Mouse (Mus musculus): ENCODE results near the gene Samd8. TPM values are rescaled to one million over a fixed set of nuclear protein-coding genes. Genes with fewer than 3 reads are reported as not detected.
A peak's percentile ranks its signal among the peaks of the same experiment; 100 is the strongest.

The Samd8 gene
- total RNA-seq, 1 experiment: 31.4 TPM

DNA sequence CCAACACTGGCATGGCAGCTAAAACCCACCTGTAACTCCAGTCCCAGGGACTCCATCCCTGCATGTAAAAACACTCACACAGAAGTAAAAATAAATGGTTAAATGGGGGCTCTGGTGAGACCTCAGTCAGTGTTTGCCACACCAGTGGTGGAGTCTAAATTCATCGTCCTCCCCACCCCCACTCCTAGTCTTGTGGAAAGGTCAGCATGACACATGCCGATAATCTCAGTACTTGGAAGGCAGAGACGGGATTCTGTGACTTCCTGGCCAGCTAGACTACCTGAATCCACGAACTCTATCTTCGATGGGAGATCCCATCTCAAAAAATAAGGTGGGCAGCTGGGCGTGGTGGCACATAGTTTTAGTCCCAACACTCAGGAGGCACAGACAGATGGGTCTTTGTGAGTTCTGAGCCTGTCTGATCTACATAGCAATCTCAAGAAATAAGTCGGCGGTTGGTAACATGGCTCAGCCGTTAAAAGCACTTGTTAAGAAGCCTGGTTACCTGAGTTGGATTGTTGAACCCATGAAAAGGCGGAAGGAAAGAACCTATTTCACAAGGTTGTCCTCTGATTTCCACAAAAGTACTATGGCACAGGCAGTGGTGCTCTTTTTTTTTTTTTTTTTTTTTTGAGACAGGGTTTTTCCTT is 61.5 kb downstream of the Samd8 start:
- H3K27ac ChIP-seq (ENCODE audit: insufficient read depth, low read depth, low read length, poor library complexity, severe bottlenecking): no peak overlapping the region
- TF ChIP-seq ZC3H11A (IDR thresholded peaks at IDR 0.05; ENCODE audit: borderline replicate concordance, low read depth, low read length) (no peak), HCFC1 (IDR thresholded peaks at IDR 0.05; ENCODE audit: borderline replicate concordance, insufficient read depth, low read length) (no peak), CHD2 (IDR thresholded peaks at IDR 0.05; ENCODE audit: low read depth, low read length) (no peak), ZNF384 (IDR thresholded peaks at IDR 0.05; ENCODE audit: low read depth, low read length) (no peak), MAFK (IDR thresholded peaks at IDR 0.05; ENCODE audit: insufficient read depth, low read depth, low read length) (no peak)
- peaks cover 0 to 10% of the 10 kb centered on the region in 2 experiments; a peak in 2 of 4 replicates for H3K4me1 ChIP-seq (ENCODE audit: control insufficient read depth in 2 of 2, insufficient read depth in 2 of 2, low read length in 2 of 2, poor library complexity in 1 of 2)
- H3K36me3 ChIP-seq (ENCODE audit: control insufficient read depth, insufficient read depth, low read length, poor library complexity, severe bottlenecking): no peaks in the 10 kb centered on the region
- no peak overlapping the region for H3K9ac ChIP-seq (ENCODE audit: insufficient read depth, low read depth, low read length, poor library complexity, severe bottlenecking)
- in situ Hi-C loops (cut with MboI; ENCODE audit: low sequenced_read_pairs in 2 of 2, unreplicated experiment in 2 of 2): loop anchor here in 1 of 2 experiments (10.0 kb wide), 1 partner anchor 57 kb away; the partner anchor contains the start of genes Dusp13 and Samd8
- H3K9me3 ChIP-seq (ENCODE audit: control insufficient read depth, insufficient read depth, low read depth, low read length): no peaks in the 10 kb centered on the region
- no peak for DNase-seq (ENCODE audit: low read depth, low spot score)
- no peak overlapping the region for H3K4me3 ChIP-seq (ENCODE audit: insufficient read depth in 1 of 2, low read depth in 1 of 2, low read length in 2 of 2, poor library complexity in 1 of 2, severe bottlenecking in 1 of 2)

DNA sequence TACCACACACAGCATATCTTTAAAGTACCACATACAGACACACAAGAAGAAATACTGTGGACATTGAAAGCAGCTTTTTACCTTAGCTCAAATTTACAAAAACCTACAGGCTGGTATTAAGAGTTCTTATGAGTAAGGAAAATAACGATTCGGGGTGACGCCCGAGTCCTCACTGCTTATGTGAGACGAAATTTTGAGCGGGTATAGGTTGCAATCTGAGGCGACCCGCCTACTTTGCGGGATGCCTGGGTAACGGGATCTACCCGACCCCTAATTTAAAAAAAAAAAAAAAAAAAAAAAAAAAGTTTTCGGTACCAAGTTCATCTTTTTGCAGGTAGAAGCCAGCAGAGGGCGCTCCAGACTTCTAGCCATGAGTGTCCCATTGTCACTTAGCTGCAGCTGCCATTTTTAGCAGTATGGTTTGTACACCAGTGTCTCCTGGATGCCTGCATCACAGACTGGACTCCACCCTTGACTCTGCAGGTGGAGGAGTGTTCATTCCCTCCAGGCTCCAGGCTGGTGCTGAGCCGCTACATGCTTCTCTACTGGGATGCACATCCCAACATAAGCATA is 62.3 kb downstream of the Samd8 start:
- no peak overlapping the region for H3K27ac ChIP-seq (ENCODE audit: insufficient read depth, low read depth, low read length, poor library complexity, severe bottlenecking)
- in situ Hi-C loops (cut with MboI; ENCODE audit: low sequenced_read_pairs in 2 of 2, unreplicated experiment in 2 of 2): loop anchor here in 1 of 2 experiments (10.0 kb wide), 1 partner anchor 58 kb away; the partner anchor contains the start of genes Dusp13 and Samd8

DNA sequence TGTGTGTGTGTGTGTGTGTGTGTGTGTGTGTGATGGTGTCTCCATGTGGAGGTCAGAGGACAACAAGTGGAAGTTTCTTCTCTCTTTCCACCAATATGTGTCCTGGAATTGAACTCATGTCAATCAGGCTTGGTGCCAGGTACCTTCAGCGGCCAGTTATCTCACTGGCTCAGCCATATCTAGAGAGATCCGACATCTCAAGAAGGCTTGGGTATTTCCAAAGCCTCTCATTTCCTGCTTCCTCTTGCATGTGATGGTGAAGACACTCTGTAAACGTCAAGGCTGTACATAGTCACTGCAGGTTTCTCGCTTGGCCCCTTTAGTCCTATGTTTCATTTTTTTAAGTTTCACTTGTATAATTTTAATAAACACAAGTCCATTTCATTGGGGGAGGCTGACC is 62.9 kb downstream of the Samd8 start:
- H3K4me1 ChIP-seq (ENCODE audit: control insufficient read depth in 2 of 2, insufficient read depth in 2 of 2, low read length in 2 of 2, poor library complexity in 1 of 2): peaks cover 0 to 10% of the 10 kb centered on the region in 2 experiments; a peak in 2 of 4 replicates
- H3K4me3 ChIP-seq (ENCODE audit: insufficient read depth in 1 of 2, low read depth in 1 of 2, low read length in 2 of 2, poor library complexity in 1 of 2, severe bottlenecking in 1 of 2): no peak overlapping the region
- no peaks in the 10 kb centered on the region for H3K9me3 ChIP-seq (ENCODE audit: control insufficient read depth, insufficient read depth, low read depth, low read length)
- in situ Hi-C loops (cut with MboI; ENCODE audit: low sequenced_read_pairs in 2 of 2, unreplicated experiment in 2 of 2): loop anchor here in 1 of 2 experiments (10.0 kb wide), 1 partner anchor 58 kb away; the partner anchor contains the start of genes Dusp13 and Samd8
- TF ChIP-seq CHD2 (IDR thresholded peaks at IDR 0.05; ENCODE audit: low read depth, low read length) (no peak), MAFK (IDR thresholded peaks at IDR 0.05; ENCODE audit: insufficient read depth, low read depth, low read length) (no peak), HCFC1 (IDR thresholded peaks at IDR 0.05; ENCODE audit: borderline replicate concordance, insufficient read depth, low read length) (no peak), ZC3H11A (IDR thresholded peaks at IDR 0.05; ENCODE audit: borderline replicate concordance, low read depth, low read length) (no peak), ZNF384 (IDR thresholded peaks at IDR 0.05; ENCODE audit: low read depth, low read length) (no peak)
- H3K36me3 ChIP-seq (ENCODE audit: control insufficient read depth, insufficient read depth, low read length, poor library complexity, severe bottlenecking): no peaks in the 10 kb centered on the region
- DNase-seq (ENCODE audit: low read depth, low spot score): no peak
- H3K9ac ChIP-seq (ENCODE audit: insufficient read depth, low read depth, low read length, poor library complexity, severe bottlenecking): no peak overlapping the region
- no peak overlapping the region for H3K27ac ChIP-seq (ENCODE audit: insufficient read depth, low read depth, low read length, poor library complexity, severe bottlenecking)

More for the DNA sequence above, 62.3 kb downstream of the Samd8 start:
- DNase-seq (ENCODE audit: low read depth, low spot score): peak; percentile 78
- peaks cover 0 to 10% of the 10 kb centered on the region in 2 experiments; a peak in 2 of 4 replicates for H3K4me1 ChIP-seq (ENCODE audit: control insufficient read depth in 2 of 2, insufficient read depth in 2 of 2, low read length in 2 of 2, poor library complexity in 1 of 2)
- H3K9me3 ChIP-seq (ENCODE audit: control insufficient read depth, insufficient read depth, low read depth, low read length): no peaks in the 10 kb centered on the region
- H3K36me3 ChIP-seq (ENCODE audit: control insufficient read depth, insufficient read depth, low read length, poor library complexity, severe bottlenecking): no peaks in the 10 kb centered on the region
- no peak overlapping the region for H3K9ac ChIP-seq (ENCODE audit: insufficient read depth, low read depth, low read length, poor library complexity, severe bottlenecking)
- no peak for TF ChIP-seq MAFK (IDR thresholded peaks at IDR 0.05; ENCODE audit: insufficient read depth, low read depth, low read length)
- TF ChIP-seq ZNF384 (IDR thresholded peaks at IDR 0.05; ENCODE audit: low read depth, low read length): peak; percentile 99
- no peak for TF ChIP-seq HCFC1 (IDR thresholded peaks at IDR 0.05; ENCODE audit: borderline replicate concordance, insufficient read depth, low read length)
- TF ChIP-seq CHD2 (IDR thresholded peaks at IDR 0.05; ENCODE audit: low read depth, low read length): no peak
- TF ChIP-seq ZC3H11A (IDR thresholded peaks at IDR 0.05; ENCODE audit: borderline replicate concordance, low read depth, low read length): no peak
- H3K4me3 ChIP-seq (ENCODE audit: insufficient read depth in 1 of 2, low read depth in 1 of 2, low read length in 2 of 2, poor library complexity in 1 of 2, severe bottlenecking in 1 of 2): no peak overlapping the region

DNA sequence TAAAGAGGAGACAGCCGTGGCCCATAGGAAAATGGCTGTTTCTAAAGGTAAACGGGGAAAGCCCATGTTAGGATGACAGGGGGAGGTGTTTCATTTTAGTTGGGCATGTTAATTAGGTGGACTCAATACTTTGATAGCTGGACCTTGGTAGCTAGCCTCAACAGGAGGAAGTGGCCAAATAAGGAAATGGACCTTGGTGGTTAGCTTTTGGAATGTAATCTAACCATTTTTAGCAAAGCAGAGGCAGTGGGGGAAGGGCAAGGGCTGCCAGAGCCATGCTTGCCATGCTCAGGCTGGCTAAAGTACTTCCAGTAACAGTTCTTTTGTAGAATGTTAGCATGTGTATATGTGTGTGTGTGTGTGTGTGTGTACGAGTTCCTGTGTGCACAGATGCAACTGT is 63.5 kb downstream of the Samd8 start:
- in situ Hi-C loops (cut with MboI; ENCODE audit: low sequenced_read_pairs in 2 of 2, unreplicated experiment in 2 of 2): loop anchor here in 1 of 2 experiments (10.0 kb wide), 1 partner anchor 59 kb away; the partner anchor contains the start of genes Dusp13 and Samd8
- Histone ChIP-seq H3K4me1 (ENCODE audit: control insufficient read depth in 2 of 2, insufficient read depth in 2 of 2, low read length in 2 of 2, poor library complexity in 1 of 2) (peaks cover 0 to 10% of the 10 kb centered on the region in 2 experiments; a peak in 2 of 4 replicates), H3K27ac (ENCODE audit: insufficient read depth, low read depth, low read length, poor library complexity, severe bottlenecking) (no peak overlapping the region), H3K9me3 (ENCODE audit: control insufficient read depth, insufficient read depth, low read depth, low read length) (no peaks in the 10 kb centered on the region), H3K4me3 (ENCODE audit: insufficient read depth in 1 of 2, low read depth in 1 of 2, low read length in 2 of 2, poor library complexity in 1 of 2, severe bottlenecking in 1 of 2) (no peak overlapping the region), H3K9ac (ENCODE audit: insufficient read depth, low read depth, low read length, poor library complexity, severe bottlenecking) (no peak overlapping the region), H3K36me3 (ENCODE audit: control insufficient read depth, insufficient read depth, low read length, poor library complexity, severe bottlenecking) (no peaks in the 10 kb centered on the region)
- no peak for TF ChIP-seq ZC3H11A (IDR thresholded peaks at IDR 0.05; ENCODE audit: borderline replicate concordance, low read depth, low read length)
- TF ChIP-seq MAFK (IDR thresholded peaks at IDR 0.05; ENCODE audit: insufficient read depth, low read depth, low read length): no peak
- TF ChIP-seq CHD2 (IDR thresholded peaks at IDR 0.05; ENCODE audit: low read depth, low read length): no peak
- no peak for TF ChIP-seq ZNF384 (IDR thresholded peaks at IDR 0.05; ENCODE audit: low read depth, low read length)
- TF ChIP-seq HCFC1 (IDR thresholded peaks at IDR 0.05; ENCODE audit: borderline replicate concordance, insufficient read depth, low read length): no peak
- DNase-seq (ENCODE audit: low read depth, low spot score): no peak

Data from ES-E14 (cell line).